Comparison of ENCODE assay signal across 13 mouse cellular contexts in the genomic region with DNA sequence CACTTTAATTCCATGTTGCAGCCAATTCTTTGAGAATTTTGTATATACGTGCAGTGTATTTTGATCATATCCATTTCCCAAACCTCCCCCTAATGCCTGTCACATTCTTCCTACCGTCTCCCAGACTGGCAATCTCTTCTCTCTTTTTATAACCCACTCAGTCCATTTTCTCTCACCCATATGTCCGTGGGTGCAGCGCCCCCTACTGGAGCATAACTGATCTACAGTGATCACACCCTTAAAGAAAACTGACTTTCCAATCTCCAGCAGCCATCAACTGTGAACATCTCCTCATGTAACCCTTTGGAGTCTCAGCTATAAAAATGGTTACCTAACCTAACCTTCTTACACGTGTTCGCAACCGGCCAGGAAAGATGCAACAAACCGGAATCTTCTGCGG.
DNase-seq lines count a peak whose midpoint lies in the region; ATAC-seq and TF ChIP-seq lines count a peak whose summit lies in the region.
"Had no signal": no experiment of that assay in that cellular context is flagged by ENCODE, and none has a peak within 500 bp of the region (broad histone marks: within the 10 kb centered on the region; RNA-seq: fewer than 3 reads in every experiment).

No protein-coding gene starts in this region.

- no peaks in the 10 kb centered on the region for H3K27me3 ChIP-seq in thymus, adult 2 months (ENCODE audit: control insufficient read depth, insufficient read depth, low read length)
- H3K27me3 ChIP-seq: limb, embryonic 12.5 days had no signal

- TF ChIP-seq CTCF in thymus, adult 2 months (IDR thresholded peaks at IDR 0.05; ENCODE audit: borderline replicate concordance, control insufficient read depth, extremely low read depth, insufficient read depth, low read length, poor library complexity): no peak

- 85% methylated on average over 9 of the region's 9 CpGs for WGBS in thymus, adult 2 months

- DNase-seq in cerebellum, postnatal 14 days: peak; percentile 3 to 14
- DNase-seq in layer of hippocampus, adult 11-12 months (ENCODE audit: low spot score): peak; percentile 17
- DNase-seq in layer of hippocampus, postnatal 10 days (ENCODE audit: low spot score in 2 of 2): no peak
- DNase-seq in right cerebral cortex, adult 18-20 months: peak; percentile 4
- DNase-seq in right cerebral cortex, postnatal 14 days: no peak
- DNase-seq in thymus, adult 2 months: no peak
- DNase-seq: lung, postnatal 10 days; thymus, postnatal 4 days had no signal

- no peaks in the 10 kb centered on the region for H3K4me1 ChIP-seq in thymus, adult 2 months (replicated peaks; ENCODE audit: control insufficient read depth, insufficient read depth, low read length)
- H3K4me1 ChIP-seq: heart, embryonic 10.5 days; limb, embryonic 12.5 days; midbrain, embryonic 10.5 days had no signal

- no peak for TF ChIP-seq POLR2A in thymus, adult 2 months (IDR thresholded peaks at IDR 0.05; ENCODE audit: control insufficient read depth, extremely low read depth, insufficient read depth, low read length, poor library complexity)

- no peak overlapping the region for H3K27ac ChIP-seq in thymus, adult 2 months (ENCODE audit: control insufficient read depth, insufficient read depth, low read length)
- H3K27ac ChIP-seq: heart, embryonic 10.5 days; limb, embryonic 12.5 days; midbrain, embryonic 10.5 days had no signal

- no peak overlapping the region for H3K4me3 ChIP-seq in thymus, adult 2 months (ENCODE audit: control insufficient read depth, insufficient read depth, low read length)
- H3K4me3 ChIP-seq: heart, embryonic 10.5 days; limb, embryonic 12.5 days; midbrain, embryonic 10.5 days; myocyte had no signal

- ATAC-seq in cerebellum, adult (ENCODE audit: insufficient number of reproducible peaks, low FRiP score, low TSS enrichment): no peak

- no peaks in the 10 kb centered on the region for H3K36me3 ChIP-seq in thymus, adult 2 months (ENCODE audit: control insufficient read depth, insufficient read depth, low read length)
- H3K36me3 ChIP-seq: heart, embryonic 10.5 days; limb, embryonic 12.5 days; midbrain, embryonic 10.5 days had no signal

Comparison
In these comparisons a context has a peak if more than half of its experiments do, and no peak if none do; other contexts are left out.
1. DNase-seq: peak in cerebellum, postnatal 14 days (2 of 2), layer of hippocampus, adult 11-12 months (single experiment) and right cerebral cortex, adult 18-20 months (single experiment); none in layer of hippocampus, postnatal 10 days (0 of 2), right cerebral cortex, postnatal 14 days (single experiment) and thymus, adult 2 months (single experiment).